Mouse (Mus musculus): ENCODE results near the gene C1s1.
"Not testable (repeated sequence)": the region's sequence is repeated elsewhere in the genome, so short reads cannot be mapped to it uniquely, and the experiment has no call there.

Gene C1s1
- long read RNA-seq, experiment 1, transcript C1s1-204 (12 exons, 2,906 nt), result major isoform, 14 of 20 reads
- long read RNA-seq, experiment 1, partial matches to known transcripts, result 2 of 20 reads
- long read RNA-seq, experiment 1, other reads (novel, unspliced or antisense), result 4 of 20 reads
- long read RNA-seq, experiment 2, transcript C1s1-204 (12 exons, 2,906 nt), result major isoform, 13 of 27 reads
- long read RNA-seq, experiment 2, partial matches to known transcripts, result 6 of 27 reads
- long read RNA-seq, experiment 2, other reads (novel, unspliced or antisense), result 7 of 27 reads

- intact Hi-C loops (cut with DNase I), result loop anchor here (5.0 kb wide), 3 partner anchors 45 to 280 kb away; no protein-coding TSS in a partner anchor
Measured at GRCm38 (mm10) chr6:124542284-124542683, at the start of gene C1s1. TSS of gene C1s1 (minus strand) at chr6:124542359.

GRCm38 (mm10) chr6:124588771-124589170 is 46.6 kb upstream of the C1s1 start:
- intact Hi-C loops (cut with DNase I), result no loop called here

- intact Hi-C loops (cut with DNase I), result no loop called here
Measured at GRCm38 (mm10) chr6:124586266-124586665, 44.1 kb upstream of the C1s1 start.

GRCm38 (mm10) chr6:124585761-124586160 is 43.6 kb upstream of the C1s1 start:
- intact Hi-C loops (cut with DNase I), result no loop called here

- intact Hi-C loops (cut with DNase I), result no loop called here
Measured at GRCm38 (mm10) chr6:124584935-124585334, 42.8 kb upstream of the C1s1 start.

- intact Hi-C loops (cut with DNase I), result no loop called here
Measured at GRCm38 (mm10) chr6:124582231-124582630, 40.1 kb upstream of the C1s1 start.

- intact Hi-C loops (cut with DNase I), result not testable (repeated sequence)
Measured at GRCm38 (mm10) chr6:124580155-124580554, 38.0 kb upstream of the C1s1 start.

GRCm38 (mm10) chr6:124575155-124575678 is 33.1 kb upstream of the C1s1 start:
- intact Hi-C loops (cut with DNase I), result not testable (repeated sequence)

GRCm38 (mm10) chr6:124570026-124570425 is 27.9 kb upstream of the C1s1 start, which contains the start of gene C1rb:
TSS of gene C1rb (plus strand) at chr6:124570294.
- intact Hi-C loops (cut with DNase I), result loop anchor here (5.0 kb wide), 1 partner anchor 67 kb away; the partner anchor contains the start of gene C1s2

GRCm38 (mm10) chr6:124561611-124562010 is 19.5 kb upstream of the C1s1 start:
- intact Hi-C loops (cut with DNase I), result not testable (repeated sequence)

GRCm38 (mm10) chr6:124561156-124561555 is 19.0 kb upstream of the C1s1 start:
- intact Hi-C loops (cut with DNase I), result not testable (repeated sequence)

- intact Hi-C loops (cut with DNase I), result not testable (repeated sequence)
Measured at GRCm38 (mm10) chr6:124555956-124556355, 13.8 kb upstream of the C1s1 start.

- intact Hi-C loops (cut with DNase I), result no loop called here
Measured at GRCm38 (mm10) chr6:124552766-124553165, 10.6 kb upstream of the C1s1 start.

- intact Hi-C loops (cut with DNase I), result no loop called here
Measured at GRCm38 (mm10) chr6:124549023-124549550, 6.9 kb upstream of the C1s1 start.

- intact Hi-C loops (cut with DNase I), result not testable (repeated sequence)
Measured at GRCm38 (mm10) chr6:124547979-124548378, 5.8 kb upstream of the C1s1 start.

GRCm38 (mm10) chr6:124545425-124545824 is 3.3 kb upstream of the C1s1 start:
- intact Hi-C loops (cut with DNase I), result no loop called here

- intact Hi-C loops (cut with DNase I), result loop anchor here (5.0 kb wide), 3 partner anchors 47 to 282 kb away; no protein-coding TSS in a partner anchor
Measured at GRCm38 (mm10) chr6:124544466-124544865, 2.3 kb upstream of the C1s1 start.

- intact Hi-C loops (cut with DNase I), result loop anchor here (5.0 kb wide), 3 partner anchors 44 to 279 kb away; no protein-coding TSS in a partner anchor
Measured at GRCm38 (mm10) chr6:124541176-124541575, 983 bp downstream of the C1s1 start.

GRCm38 (mm10) chr6:124536125-124536829 is 5.9 kb downstream of the C1s1 start:
- intact Hi-C loops (cut with DNase I), result not testable (repeated sequence)

- intact Hi-C loops (cut with DNase I), result no loop called here
Measured at GRCm38 (mm10) chr6:124531077-124531476, 11.1 kb downstream of the C1s1 start.

GRCm38 (mm10) chr6:124527881-124528280 is 14.3 kb downstream of the C1s1 start:
- intact Hi-C loops (cut with DNase I), result no loop called here

- intact Hi-C loops (cut with DNase I), result not testable (repeated sequence)
Measured at GRCm38 (mm10) chr6:124522082-124522481, 20.1 kb downstream of the C1s1 start.

Measured in adrenal gland (tissue).